Mouse (Mus musculus) embryonic facial prominence, embryonic 15.5 days (tissue): Measurements from ENCODE around the gene Mtmr6. TPM values are rescaled to one million over a fixed set of nuclear protein-coding genes. Genes with fewer than 3 reads are reported as not detected.

Source experiments
- microRNA counts: library from miRNA; unstranded; fragments of <30 nt; microRNA quantifications from one replicate; lab custom pipeline; 2016
- microRNA-seq: library from miRNA; unstranded; fragments of <30 nt; microRNA quantifications from one replicate; pipeline ENCODE4, GENCODE M21; 2016; ENCODE audit warnings: borderline number of aligned reads
- polyA plus RNA-seq: library from polyadenylated mRNA; unstranded; fragments of >200 nt; fragmentation: Nextera tagmentation; extraction: Ambion mirVana; gene quantifications from 2 replicates; pipeline ENCODE4 v1.2.1, GENCODE M21; 2015

Mtmr6 gene
- polyA plus RNA-seq, 1 experiment from 2014 or later, result 38.9 TPM

MicroRNAs within 50 kb of the gene (microRNA counts, 519-probe panel; counts per million panel counts)
- not detected for microRNA mmu-miR-719 (lab: Ali Mortazavi, UCI)

Small RNA genes lying within 50 kb of the gene (microRNA-seq; reads per million reads assigned to microRNA genes)
- not detected for gene Mir719

Other genes starting within 250 kb of the Mtmr6 start
- gene Atp8a2, start 68.0 kb upstream of the Mtmr6 start, polyA plus RNA-seq, result 2.1 and 3.2 TPM in 2 replicates
- not detected in 2 replicates for gene Nupl1, start 13.8 kb upstream of the Mtmr6 start, polyA plus RNA-seq
- 43.7 and 44.7 TPM in 2 replicates for gene Gm49336, start 13.7 kb upstream of the Mtmr6 start, polyA plus RNA-seq
- 2.8 and 3.5 TPM in 2 replicates for gene Amer2, start 108.0 kb downstream of the Mtmr6 start, polyA plus RNA-seq